Comparison of ENCODE assay signal across 8 mouse cellular contexts in the genomic region with DNA sequence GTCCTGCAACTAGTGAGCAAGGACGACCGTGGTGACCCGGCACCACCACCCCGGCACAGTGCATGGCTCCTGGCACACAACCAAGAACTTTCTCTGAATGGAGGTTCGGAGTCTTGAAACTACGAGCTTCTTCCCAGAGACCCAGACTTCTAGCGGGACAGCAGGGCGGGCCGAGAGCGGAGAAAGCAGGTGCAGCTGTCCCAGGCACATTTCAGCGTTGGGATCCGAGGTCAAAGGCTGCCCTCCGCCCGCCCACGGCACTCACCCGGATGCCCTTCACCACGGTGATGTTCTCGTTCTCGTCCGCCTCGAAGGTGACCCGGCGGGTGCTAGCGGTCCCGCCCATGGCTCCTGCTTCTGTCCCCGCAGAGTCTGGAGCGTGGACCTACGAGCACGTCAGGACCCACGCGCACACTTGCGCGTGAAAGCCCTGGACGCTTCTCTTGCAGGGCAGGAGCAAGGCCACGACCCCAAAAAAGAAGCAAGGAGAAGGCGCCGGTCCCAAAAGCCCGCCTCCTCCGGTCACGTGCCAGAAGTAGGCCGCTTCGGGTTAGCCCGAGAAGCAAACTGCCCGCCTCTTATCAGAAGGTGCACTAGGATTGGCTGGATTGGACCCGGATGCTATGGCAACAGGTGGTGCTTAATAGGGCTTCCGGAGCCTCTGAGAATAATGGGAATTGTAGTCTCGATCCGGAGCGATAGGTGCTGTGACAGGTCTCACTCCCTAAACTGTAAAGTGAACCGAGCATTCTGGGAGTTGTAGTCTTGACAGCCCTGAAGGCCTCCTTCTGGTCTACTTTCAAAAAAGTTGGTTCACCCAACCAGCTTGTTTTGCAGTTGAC. TPM values are rescaled to one million over a fixed set of nuclear protein-coding genes. Genes with fewer than 3 reads are reported as not detected.
DNase-seq lines count a peak whose midpoint lies in the region; ATAC-seq lines count a peak whose summit lies in the region.

A gene (minus strand): TSS at position 526 of the 842 bp plus-strand sequence.

- no peaks in the 10 kb centered on the region for H3K36me3 ChIP-seq in hindbrain, embryonic 12.5 days

- peak within 1 kb of the TSS; percentile 94 for H3K4me3 ChIP-seq in hindbrain, embryonic 12.5 days

- no peaks in the 10 kb centered on the region for H3K9me3 ChIP-seq in hindbrain, embryonic 12.5 days (replicated peaks)

- H3K27ac ChIP-seq in hindbrain, embryonic 12.5 days, result peak within 1 kb of the TSS; percentile 55; the same call in 1 of the 2 replicates

- WGBS in hindbrain, embryonic 12.5 days, result under 1% methylated on average over 50 of the region's 50 CpGs

- ATAC-seq in hindbrain, embryonic 12.5 days (ENCODE audit: low FRiP score), result peak; percentile 99

- H3K4me2 ChIP-seq in hindbrain, embryonic 12.5 days (replicated peaks), result peak within 1 kb of the TSS; percentile 89

- no peaks in the 10 kb centered on the region for H3K27me3 ChIP-seq in hindbrain, embryonic 12.5 days

- peak within 1 kb of the TSS; percentile 76 for H3K9ac ChIP-seq in hindbrain, embryonic 12.5 days

- peak; percentile 98 for DNase-seq in NIH3T3 (ENCODE audit: low read depth)
- peak; percentile 98 for DNase-seq in cerebellum, postnatal 10 days
- DNase-seq in frontal cortex, postnatal 10 days (ENCODE audit: low spot score in 2 of 2), result peak; percentile 95 to 96
- DNase-seq in layer of hippocampus, postnatal 14 days (ENCODE audit: low spot score in 2 of 2), result peak; percentile 96 to 99
- DNase-seq in lung, postnatal 14 days, result peak; percentile 95
- DNase-seq in retina, adult 2 months (ENCODE audit: low read depth, low spot score), result peak; percentile 94
- DNase-seq in thymus, postnatal 36 days, result peak; percentile 92 to 95

- peaks cover 7% of the 10 kb centered on the region for H3K4me1 ChIP-seq in hindbrain, embryonic 12.5 days

RNA-seq across cellular contexts. Expression of the gene that starts here (rescaled TPM):
- polyA plus RNA-seq in hindbrain, embryonic 12.5 days (2016; fragmentation: Nextera tagmentation; extraction: Ambion mirVana), result 115 and 118 TPM in 2 replicates
- 100 to 1,000 TPM; 100 to 111 TPM for total RNA-seq in layer of hippocampus, postnatal 14 days (2021)

Comparison
In these comparisons a context has a peak if more than half of its experiments do, and no peak if none do; other contexts are left out.
1. Peak in every context shown above with its lines: DNase-seq, ATAC-seq, H3K4me3 ChIP-seq and H3K27ac ChIP-seq.